Mouse (Mus musculus): ENCODE measurements around the gene Ric8a. TPM values are rescaled to one million over a fixed set of nuclear protein-coding genes. Genes with fewer than 3 reads are reported as not detected.

Ric8a gene
- polyA plus RNA-seq (2014; fragmentation: Illumina TruSeq; extraction: RNeasy Lipid Tissue Mini Kit (QIAGEN cat#74804); ENCODE audit: low read depth, low replicate concordance), result 4.2 TPM

DNA sequence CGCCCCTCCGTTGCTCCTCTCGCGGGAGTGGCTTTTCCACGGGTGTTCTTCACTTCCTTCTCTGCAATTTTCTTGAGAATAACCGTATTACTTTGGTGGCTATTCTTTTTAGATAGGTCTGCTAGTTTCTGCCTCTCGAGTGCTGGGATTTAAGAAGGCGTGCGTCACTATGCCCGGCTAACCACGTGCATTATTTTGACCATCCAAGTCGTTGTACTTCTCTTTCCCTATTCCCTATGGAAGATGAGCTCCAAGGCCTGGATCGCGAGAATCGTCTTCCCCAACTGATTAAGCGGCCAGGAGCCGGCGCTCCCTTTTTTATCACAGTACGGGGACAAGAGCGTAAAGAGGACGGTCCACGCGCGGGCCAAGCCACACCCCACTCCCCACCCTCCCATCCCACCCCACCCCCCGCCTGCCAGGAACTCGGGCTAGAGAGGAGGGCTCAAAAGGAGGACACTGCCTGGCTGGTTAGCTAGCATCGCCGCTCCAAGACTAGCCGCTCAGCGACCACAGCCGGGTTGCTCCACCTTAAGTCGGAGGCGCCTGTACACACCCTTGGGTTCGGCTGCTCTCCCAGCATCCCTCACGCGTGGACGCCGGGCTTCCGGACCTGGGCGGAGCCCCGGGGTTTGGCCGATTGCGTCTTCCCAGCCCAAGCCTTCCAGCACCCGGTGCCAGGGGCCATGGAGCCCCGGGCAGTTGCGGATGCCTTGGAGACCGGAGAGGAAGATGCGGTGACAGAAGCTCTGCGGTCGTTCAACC, at the start of gene Ric8a:
TSS of gene Ric8a (plus strand) at position 173 of the 765 bp plus-strand sequence.

DNA sequence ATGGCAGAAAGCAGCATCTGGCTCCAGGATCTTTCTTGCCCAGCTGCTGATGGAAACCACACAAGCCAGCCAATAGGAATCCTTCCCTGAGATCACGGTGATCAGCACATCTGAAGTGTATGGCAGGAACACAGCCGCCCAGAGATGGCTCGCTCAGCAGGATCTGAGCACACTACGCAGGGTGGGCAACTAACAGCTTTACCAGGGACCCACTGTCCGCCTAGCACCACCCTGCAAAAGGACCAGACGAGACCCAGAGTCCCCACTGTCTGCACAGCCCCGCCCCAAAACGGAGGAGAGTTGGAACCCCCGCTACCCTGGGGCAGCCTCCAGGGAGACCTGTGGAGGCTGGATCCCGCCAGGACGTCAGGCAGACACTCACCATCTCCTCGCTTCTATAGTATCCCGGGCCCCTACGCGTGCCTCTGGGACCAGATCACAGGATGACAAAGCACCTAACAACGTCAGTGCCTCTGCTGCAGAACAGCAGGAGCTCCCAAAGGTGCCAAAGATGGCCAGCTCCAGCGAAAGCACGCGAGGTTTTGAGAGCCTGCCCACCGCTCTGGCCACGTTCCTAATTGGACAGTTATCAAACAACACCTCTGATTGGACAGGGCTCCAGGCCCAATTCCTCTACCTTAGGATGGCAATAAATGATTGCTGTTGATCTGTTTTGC, 35.0 kb upstream of the Ric8a start, which contains the start of gene Zfp941:
TSS of gene Zfp941 (minus strand) at position 526 of the 677 bp plus-strand sequence.

DNA sequence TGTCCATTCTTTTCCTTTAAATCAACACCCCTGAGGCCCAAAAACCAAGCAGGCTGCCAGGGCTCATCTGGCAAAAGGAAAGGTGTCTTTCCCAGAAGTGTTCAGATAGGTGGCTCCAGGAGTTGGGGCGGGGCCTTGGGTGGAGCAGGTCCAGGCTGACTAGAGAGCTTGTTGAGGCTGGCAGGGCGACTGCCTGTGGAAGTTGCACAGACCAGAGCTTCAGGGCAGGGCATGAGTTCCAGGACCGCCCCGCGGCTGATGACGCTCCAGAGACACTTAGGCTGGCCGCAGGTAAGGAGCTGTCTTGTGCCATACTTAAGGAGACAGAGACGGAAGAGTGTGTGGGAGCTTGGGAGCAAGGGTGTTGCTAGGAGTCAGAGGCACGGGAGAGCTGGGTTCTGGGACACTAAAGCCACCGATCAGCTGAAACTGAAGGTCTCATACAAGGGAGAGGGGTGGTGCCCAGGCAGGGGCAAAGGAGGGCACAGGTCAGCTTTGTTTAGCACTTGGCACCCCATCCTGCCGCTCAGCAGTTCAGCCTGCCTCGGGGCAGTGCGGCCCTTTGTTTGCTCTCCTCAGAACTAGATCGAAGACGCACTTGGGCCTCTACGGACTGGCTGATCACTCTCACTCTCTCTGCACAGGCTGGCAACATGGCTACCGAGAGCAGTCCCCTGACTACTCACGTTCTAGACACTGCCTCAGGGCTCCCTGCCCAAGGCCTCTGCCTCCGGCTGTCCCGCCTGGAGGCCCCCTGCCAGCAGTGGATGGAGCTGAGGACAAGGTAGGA, 21.6 kb upstream of the Ric8a start, which contains the start of gene Urah:
TSS of gene Urah (plus strand) at position 51 of the 790 bp plus-strand sequence.

DNA sequence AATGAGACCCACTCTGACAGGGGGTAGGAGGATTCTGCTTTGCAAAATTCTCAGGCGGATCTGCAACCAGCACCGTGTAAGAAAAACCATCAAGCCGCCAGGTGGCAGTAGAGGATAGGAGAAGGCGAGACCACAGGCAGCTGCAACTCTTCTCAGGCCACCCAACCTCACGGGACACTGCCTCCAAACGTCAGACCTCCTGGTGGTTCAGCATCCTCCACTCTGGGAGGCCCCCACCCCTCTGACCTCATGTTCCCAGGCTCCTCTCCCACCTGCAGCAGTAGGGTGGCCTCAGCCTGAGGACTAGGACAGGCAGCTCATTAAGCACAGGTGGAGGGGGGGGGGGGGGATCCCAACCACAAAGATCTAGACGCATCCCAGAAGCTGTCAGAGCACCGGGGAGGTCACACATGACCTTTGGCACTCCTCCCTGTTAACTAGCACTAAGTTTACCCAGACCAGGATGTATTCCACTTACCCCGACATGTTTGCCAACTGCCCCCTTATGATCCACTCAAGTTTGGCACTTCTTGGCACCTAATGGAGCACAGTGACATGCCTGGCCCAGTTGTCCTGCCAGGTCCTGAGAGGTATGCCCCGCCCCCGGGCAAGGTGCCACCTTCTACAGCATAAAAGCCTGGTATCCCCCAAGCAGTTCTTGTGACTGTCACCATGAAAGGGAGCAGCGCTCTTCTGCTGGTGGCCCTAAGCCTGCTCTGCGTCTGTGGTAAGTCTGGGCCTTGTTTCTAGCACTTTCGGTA, 11.7 kb upstream of the Ric8a start, which contains the start of gene Scgb1c1:
TSS of gene Scgb1c1 (plus strand) at position 643 of the 761 bp plus-strand sequence.

DNA sequence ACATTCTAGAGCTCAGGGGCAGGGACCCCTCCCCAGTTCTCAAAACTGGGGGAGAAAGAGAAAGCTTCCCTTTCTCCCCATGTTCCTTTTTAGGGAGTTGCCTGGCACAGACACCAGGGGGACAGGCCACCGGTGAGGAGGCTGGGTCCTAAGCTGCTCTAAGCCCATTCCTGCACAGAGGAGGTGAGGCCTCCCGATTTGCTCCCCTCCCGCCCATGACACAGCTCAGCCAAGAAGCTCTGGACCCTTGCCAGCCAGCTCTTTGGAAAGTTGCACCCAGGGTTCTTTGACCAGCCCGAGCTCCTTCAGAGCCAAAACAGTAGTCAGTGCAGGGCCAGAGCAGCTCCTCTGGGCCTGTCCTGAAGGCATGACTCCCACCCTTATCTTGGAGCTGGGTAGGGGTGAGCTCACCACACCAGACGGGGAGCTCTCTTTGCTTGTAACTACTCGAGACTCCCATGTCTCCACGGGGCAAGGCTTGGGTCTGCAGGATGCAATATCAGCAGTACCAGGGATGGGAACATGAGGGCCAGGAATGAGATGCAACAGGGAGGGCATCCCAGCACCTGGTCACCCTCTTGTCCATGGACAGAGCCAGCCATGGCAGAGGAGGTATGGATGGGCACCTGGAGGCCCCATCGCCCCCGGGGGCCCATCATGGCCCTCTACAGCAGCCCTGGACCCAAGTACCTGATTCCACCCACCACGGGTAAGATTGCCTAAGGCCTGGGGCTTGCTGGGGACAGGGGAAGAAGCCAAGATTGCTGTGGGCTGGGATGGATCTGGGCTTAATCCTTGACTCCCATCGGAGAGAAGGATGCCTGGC, 8.8 kb upstream of the Ric8a start, which contains the start of gene Odf3:
TSS of gene Odf3 (plus strand) at position 51 of the 826 bp plus-strand sequence.

DNA sequence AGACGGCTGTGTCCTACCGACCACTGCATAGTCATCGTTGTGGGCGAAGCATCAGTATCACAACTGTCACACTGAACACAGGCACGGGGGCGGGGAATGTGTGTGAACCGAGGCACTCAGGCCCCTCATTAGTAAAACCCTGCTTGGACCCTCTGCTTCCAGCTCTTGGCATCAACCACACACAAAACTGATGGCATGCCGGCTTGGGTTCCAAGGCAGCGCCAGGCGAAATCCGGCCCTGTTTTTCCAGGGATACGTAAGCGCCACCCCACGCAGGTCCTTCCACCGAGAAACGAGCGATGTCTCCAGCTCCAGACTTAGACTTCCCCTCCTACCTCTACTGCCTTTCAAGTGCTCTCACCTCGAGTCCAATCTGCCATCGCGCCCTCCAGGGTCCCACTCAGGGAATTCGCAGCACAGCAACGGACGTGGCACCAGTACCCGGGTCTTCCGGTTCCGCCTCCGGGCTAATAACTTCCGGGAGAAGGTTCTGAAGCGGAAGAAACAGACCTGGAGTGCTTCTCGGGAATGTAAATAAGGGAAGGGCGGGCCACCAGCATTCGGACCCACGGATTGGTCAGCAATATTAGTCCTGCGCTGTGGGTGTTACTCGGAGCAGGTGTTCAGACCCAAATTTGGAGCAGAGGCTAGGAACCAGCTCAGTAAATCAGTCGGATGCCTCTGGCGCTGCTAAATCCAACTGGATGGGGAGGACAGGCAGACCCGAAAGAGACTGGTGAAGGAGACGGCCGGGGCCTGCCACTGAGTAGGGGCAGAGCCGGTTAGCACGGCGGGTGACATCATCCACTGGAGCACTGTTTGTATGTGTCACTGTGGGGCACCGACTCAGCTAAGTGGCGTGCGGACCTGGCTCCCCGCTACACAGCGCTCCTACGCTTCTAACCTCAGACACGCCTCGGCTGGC, 635 bp upstream of the Ric8a start, which contains the start of gene Gm45785:
TSS of gene Gm45785 (minus strand) at position 472 of the 925 bp plus-strand sequence.

DNA sequence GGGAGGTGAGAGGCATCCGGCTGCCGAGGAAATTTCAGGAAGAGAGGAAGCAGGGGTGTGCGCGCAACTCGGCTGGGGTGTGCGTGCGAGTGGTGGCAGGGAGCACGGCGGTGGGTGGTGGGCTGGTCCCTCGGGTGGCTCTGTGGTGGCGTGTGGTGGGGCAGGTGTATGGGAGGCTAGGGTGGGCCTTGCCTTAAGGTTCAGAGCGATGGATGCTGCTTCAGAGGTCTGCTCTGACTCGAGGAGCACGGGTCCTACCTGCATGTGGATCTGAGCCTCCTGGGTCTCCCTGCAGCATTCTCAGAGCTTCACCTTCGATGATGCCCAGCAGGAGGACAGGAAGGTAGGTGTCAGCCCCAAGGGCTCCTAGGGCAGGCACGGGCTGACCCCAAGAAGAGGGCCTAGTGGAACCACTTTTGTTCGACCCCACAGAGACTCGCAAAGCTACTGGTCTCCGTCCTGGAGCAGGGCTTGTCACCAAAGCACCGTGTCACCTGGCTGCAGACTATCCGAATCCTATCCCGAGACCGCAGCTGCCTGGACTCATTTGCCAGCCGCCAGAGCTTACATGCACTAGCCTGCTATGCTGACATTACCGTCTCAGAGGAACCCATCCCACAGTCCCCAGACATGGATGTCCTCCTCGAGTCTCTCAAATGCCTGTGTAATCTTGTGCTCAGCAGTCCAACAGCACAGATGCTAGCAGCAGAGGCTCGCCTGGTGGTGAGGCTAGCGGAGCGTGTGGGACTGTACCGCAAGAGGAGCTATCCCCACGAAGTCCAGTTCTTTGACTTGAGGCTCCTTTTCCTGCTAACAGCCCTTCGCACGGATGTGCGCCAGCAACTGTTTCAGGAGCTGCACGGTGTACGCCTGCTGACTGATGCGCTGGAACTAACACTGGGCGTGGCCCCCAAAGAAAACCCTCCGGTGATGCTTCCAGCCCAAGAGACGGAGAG, 1.1 kb downstream of the Ric8a start, which contains the start of gene Bet1l:
TSS of gene Bet1l (minus strand) at position 28 of the 956 bp plus-strand sequence.

DNA sequence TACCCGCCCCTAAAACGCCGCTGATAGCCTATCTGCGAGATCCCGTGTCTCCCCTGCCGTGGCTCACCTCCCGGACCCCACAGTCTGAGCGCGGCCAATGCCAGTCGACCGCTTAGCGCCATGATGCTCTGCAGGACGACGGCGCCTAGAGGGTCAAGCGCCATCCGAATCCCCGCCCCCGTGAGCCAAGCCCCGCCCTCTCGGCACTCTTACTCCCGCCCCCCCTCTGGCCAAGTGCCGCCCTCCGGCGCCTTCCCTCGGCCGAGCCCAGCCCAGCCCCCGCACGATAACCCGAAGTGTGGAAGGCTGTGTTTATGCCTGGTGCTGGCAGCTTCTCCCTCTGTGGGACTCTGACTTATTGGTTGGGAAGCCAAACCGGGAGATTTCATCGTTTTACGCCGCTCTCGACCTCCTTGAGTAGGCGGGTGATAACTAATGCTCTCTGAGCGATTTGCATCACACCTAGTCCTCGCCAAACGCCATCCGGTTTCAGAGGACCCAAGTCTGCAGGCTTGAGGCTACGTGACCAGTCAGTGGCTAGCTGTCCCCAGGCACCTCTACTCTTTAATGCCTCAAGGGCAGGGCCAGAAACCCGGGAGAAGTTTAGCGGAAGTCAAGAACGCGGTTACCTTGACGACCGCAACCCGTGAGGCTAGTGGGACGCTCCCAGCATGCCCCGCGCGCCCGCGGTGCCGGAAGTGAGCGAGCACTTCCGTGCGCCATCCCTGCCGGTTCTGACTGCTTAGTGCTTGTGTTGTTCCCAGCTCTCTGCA, 25.1 kb downstream of the Ric8a start, which contains the start of the genes Psmd13 and Sirt3:
TSS of gene Psmd13 (plus strand) at position 273 of the 773 bp plus-strand sequence.
TSS of gene Sirt3 (minus strand) at position 614 of the 773 bp plus-strand sequence.

DNA sequence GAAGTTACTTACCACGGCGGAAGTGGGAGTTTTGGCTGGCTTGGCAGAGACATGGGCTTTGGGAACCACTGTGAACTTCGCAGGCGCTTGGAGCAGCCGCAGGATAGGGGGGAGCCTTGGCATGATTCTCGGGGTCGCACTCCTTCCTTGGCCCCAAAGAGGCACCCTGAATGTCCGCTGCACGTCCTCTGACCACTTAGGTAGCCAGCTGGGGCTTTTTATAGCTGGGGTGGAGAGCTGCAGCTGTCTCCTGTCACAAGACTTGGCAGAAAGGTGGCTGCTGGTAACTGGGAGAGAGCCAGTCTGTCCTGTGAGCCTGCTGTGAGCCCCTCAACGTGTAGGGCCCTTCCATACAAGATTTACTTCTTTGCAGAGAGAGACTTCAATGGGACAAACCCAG, 43.5 kb downstream of the Ric8a start, which contains the start of gene Cox8b:
TSS of gene Cox8b (minus strand) at position 227 of the 400 bp plus-strand sequence.

Other genes starting within 250 kb of the Ric8a start
- not detected for gene Olfr61, start 228.0 kb upstream of the Ric8a start, polyA plus RNA-seq (2014; fragmentation: Illumina TruSeq; extraction: RNeasy Lipid Tissue Mini Kit (QIAGEN cat#74804); ENCODE audit: low read depth, low replicate concordance)
- gene Olfr53, start 210.5 kb upstream of the Ric8a start, polyA plus RNA-seq (2014; fragmentation: Illumina TruSeq; extraction: RNeasy Lipid Tissue Mini Kit (QIAGEN cat#74804); ENCODE audit: low read depth, low replicate concordance), result not detected
- gene Olfr539, start 197.0 kb upstream of the Ric8a start, polyA plus RNA-seq (2014; fragmentation: Illumina TruSeq; extraction: RNeasy Lipid Tissue Mini Kit (QIAGEN cat#74804); ENCODE audit: low read depth, low replicate concordance), result not detected
- not detected for gene Olfr45, start 175.0 kb upstream of the Ric8a start, polyA plus RNA-seq (2014; fragmentation: Illumina TruSeq; extraction: RNeasy Lipid Tissue Mini Kit (QIAGEN cat#74804); ENCODE audit: low read depth, low replicate concordance)
- not detected for gene Olfr541, start 159.7 kb upstream of the Ric8a start, polyA plus RNA-seq (2014; fragmentation: Illumina TruSeq; extraction: RNeasy Lipid Tissue Mini Kit (QIAGEN cat#74804); ENCODE audit: low read depth, low replicate concordance)
- gene Cyp2e1, start 93.2 kb upstream of the Ric8a start, polyA plus RNA-seq (2014; fragmentation: Illumina TruSeq; extraction: RNeasy Lipid Tissue Mini Kit (QIAGEN cat#74804); ENCODE audit: low read depth, low replicate concordance), result 135 TPM
- not detected for gene Syce1, start 69.1 kb upstream of the Ric8a start, polyA plus RNA-seq (2014; fragmentation: Illumina TruSeq; extraction: RNeasy Lipid Tissue Mini Kit (QIAGEN cat#74804); ENCODE audit: low read depth, low replicate concordance)
- gene Zfp941, start 34.8 kb upstream of the Ric8a start, polyA plus RNA-seq (2014; fragmentation: Illumina TruSeq; extraction: RNeasy Lipid Tissue Mini Kit (QIAGEN cat#74804); ENCODE audit: low read depth, low replicate concordance), result 1.1 TPM
- gene Urah, start 21.9 kb upstream of the Ric8a start, polyA plus RNA-seq (2014; fragmentation: Illumina TruSeq; extraction: RNeasy Lipid Tissue Mini Kit (QIAGEN cat#74804); ENCODE audit: low read depth, low replicate concordance), result 2.1 TPM
- not detected for gene Scgb1c1, start 11.4 kb upstream of the Ric8a start, polyA plus RNA-seq (2014; fragmentation: Illumina TruSeq; extraction: RNeasy Lipid Tissue Mini Kit (QIAGEN cat#74804); ENCODE audit: low read depth, low replicate concordance)
- gene Odf3, start 9.2 kb upstream of the Ric8a start, polyA plus RNA-seq (2014; fragmentation: Illumina TruSeq; extraction: RNeasy Lipid Tissue Mini Kit (QIAGEN cat#74804); ENCODE audit: low read depth, low replicate concordance), result not detected
- gene Gm45785, start 626 bp upstream of the Ric8a start, polyA plus RNA-seq (2014; fragmentation: Illumina TruSeq; extraction: RNeasy Lipid Tissue Mini Kit (QIAGEN cat#74804); ENCODE audit: low read depth, low replicate concordance), result not detected
- gene Bet1l, start 620 bp downstream of the Ric8a start, polyA plus RNA-seq (2014; fragmentation: Illumina TruSeq; extraction: RNeasy Lipid Tissue Mini Kit (QIAGEN cat#74804); ENCODE audit: low read depth, low replicate concordance), result 3.2 TPM
- 149 TPM for gene Psmd13, start 25.0 kb downstream of the Ric8a start, polyA plus RNA-seq (2014; fragmentation: Illumina TruSeq; extraction: RNeasy Lipid Tissue Mini Kit (QIAGEN cat#74804); ENCODE audit: low read depth, low replicate concordance)
- 4.8 TPM for gene Sirt3, start 25.4 kb downstream of the Ric8a start, polyA plus RNA-seq (2014; fragmentation: Illumina TruSeq; extraction: RNeasy Lipid Tissue Mini Kit (QIAGEN cat#74804); ENCODE audit: low read depth, low replicate concordance)
- not detected for gene Cox8b, start 43.5 kb downstream of the Ric8a start, polyA plus RNA-seq (2014; fragmentation: Illumina TruSeq; extraction: RNeasy Lipid Tissue Mini Kit (QIAGEN cat#74804); ENCODE audit: low read depth, low replicate concordance)
- gene Nlrp6, start 63.9 kb downstream of the Ric8a start, polyA plus RNA-seq (2014; fragmentation: Illumina TruSeq; extraction: RNeasy Lipid Tissue Mini Kit (QIAGEN cat#74804); ENCODE audit: low read depth, low replicate concordance), result 5.4 TPM
- gene Pgghg, start 84.4 kb downstream of the Ric8a start, polyA plus RNA-seq (2014; fragmentation: Illumina TruSeq; extraction: RNeasy Lipid Tissue Mini Kit (QIAGEN cat#74804); ENCODE audit: low read depth, low replicate concordance), result 1.1 TPM
- gene Ifitm5, start 93.3 kb downstream of the Ric8a start, polyA plus RNA-seq (2014; fragmentation: Illumina TruSeq; extraction: RNeasy Lipid Tissue Mini Kit (QIAGEN cat#74804); ENCODE audit: low read depth, low replicate concordance), result not detected
- not detected for gene Gm45717, start 99.0 kb downstream of the Ric8a start, polyA plus RNA-seq (2014; fragmentation: Illumina TruSeq; extraction: RNeasy Lipid Tissue Mini Kit (QIAGEN cat#74804); ENCODE audit: low read depth, low replicate concordance)
- gene Ifitm2, start 99.0 kb downstream of the Ric8a start, polyA plus RNA-seq (2014; fragmentation: Illumina TruSeq; extraction: RNeasy Lipid Tissue Mini Kit (QIAGEN cat#74804); ENCODE audit: low read depth, low replicate concordance), result 44.1 TPM
- gene Ifitm1, start 110.3 kb downstream of the Ric8a start, polyA plus RNA-seq (2014; fragmentation: Illumina TruSeq; extraction: RNeasy Lipid Tissue Mini Kit (QIAGEN cat#74804); ENCODE audit: low read depth, low replicate concordance), result 5.3 TPM
- 4.6 TPM for gene Ifitm3, start 153.8 kb downstream of the Ric8a start, polyA plus RNA-seq (2014; fragmentation: Illumina TruSeq; extraction: RNeasy Lipid Tissue Mini Kit (QIAGEN cat#74804); ENCODE audit: low read depth, low replicate concordance)
- not detected for gene Ifitm6, start 161.0 kb downstream of the Ric8a start, polyA plus RNA-seq (2014; fragmentation: Illumina TruSeq; extraction: RNeasy Lipid Tissue Mini Kit (QIAGEN cat#74804); ENCODE audit: low read depth, low replicate concordance)
- gene Gm17387, start 172.2 kb downstream of the Ric8a start, polyA plus RNA-seq (2014; fragmentation: Illumina TruSeq; extraction: RNeasy Lipid Tissue Mini Kit (QIAGEN cat#74804); ENCODE audit: low read depth, low replicate concordance), result not detected
- gene B4galnt4, start 204.1 kb downstream of the Ric8a start, polyA plus RNA-seq (2014; fragmentation: Illumina TruSeq; extraction: RNeasy Lipid Tissue Mini Kit (QIAGEN cat#74804); ENCODE audit: low read depth, low replicate concordance), result not detected
- not detected for gene Pkp3, start 221.3 kb downstream of the Ric8a start, polyA plus RNA-seq (2014; fragmentation: Illumina TruSeq; extraction: RNeasy Lipid Tissue Mini Kit (QIAGEN cat#74804); ENCODE audit: low read depth, low replicate concordance)
- 3.4 TPM for gene Sigirr, start 243.6 kb downstream of the Ric8a start, polyA plus RNA-seq (2014; fragmentation: Illumina TruSeq; extraction: RNeasy Lipid Tissue Mini Kit (QIAGEN cat#74804); ENCODE audit: low read depth, low replicate concordance)